Mouse (Mus musculus): ENCODE results near the gene Prdx6. TPM values are rescaled to one million over a fixed set of nuclear protein-coding genes. Genes with fewer than 3 reads are reported as not detected.

Gene Prdx6
- total RNA-seq, 2 experiments from 2014 or later, result 104 to 168 TPM

DNA sequence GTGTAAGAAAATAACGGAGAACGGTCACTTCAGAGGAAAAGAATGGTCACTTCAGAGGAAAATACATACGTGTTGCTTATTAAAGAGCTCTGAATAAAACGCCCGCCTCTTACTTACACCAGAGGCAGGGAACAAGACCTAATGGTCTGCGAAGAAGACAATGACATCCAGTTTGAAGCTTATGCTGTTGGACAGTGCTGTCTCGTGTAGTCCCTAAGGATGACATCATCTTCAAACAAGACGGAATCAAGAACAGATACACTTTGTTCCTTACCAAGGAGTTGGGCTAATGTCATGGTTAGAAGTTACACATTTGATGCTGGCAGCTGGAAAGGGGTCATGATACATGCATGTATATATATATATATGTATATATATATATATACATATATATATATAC lies 12.6 kb upstream of the Prdx6 start:
- intact Hi-C loops (cut with DNase I), result no loop called here
- no peak for TF ChIP-seq CTCF (IDR thresholded peaks at IDR 0.05)
- DNase-seq, result no peak
- Histone ChIP-seq H3K4me3 (no peak overlapping the region), H3K27ac (no peak overlapping the region)

DNA sequence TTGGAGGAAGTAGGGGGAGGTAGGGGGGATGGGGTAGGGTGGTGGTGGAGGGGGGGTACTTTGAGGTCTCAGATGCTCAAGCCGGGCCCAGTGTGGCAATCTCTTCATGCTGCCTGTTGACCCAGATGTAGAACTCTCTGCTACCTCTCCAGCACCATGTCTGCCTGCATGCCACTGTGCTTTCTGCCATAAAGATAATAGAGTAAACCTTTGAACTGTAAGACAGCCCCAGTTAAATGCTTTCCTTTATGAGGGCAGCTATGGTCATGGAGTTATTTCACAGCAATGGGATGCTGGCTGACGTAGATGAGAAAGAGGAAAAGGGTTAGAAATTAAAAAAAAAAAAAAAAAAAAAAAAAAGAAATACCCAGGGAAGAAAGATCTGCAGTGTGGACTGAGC lies 11.5 kb upstream of the Prdx6 start:
- Histone ChIP-seq H3K4me3 (no peak overlapping the region), H3K27ac (no peak overlapping the region)
- intact Hi-C loops (cut with DNase I), result no loop called here
- no peak for DNase-seq
- no peak for TF ChIP-seq CTCF (IDR thresholded peaks at IDR 0.05)

DNA sequence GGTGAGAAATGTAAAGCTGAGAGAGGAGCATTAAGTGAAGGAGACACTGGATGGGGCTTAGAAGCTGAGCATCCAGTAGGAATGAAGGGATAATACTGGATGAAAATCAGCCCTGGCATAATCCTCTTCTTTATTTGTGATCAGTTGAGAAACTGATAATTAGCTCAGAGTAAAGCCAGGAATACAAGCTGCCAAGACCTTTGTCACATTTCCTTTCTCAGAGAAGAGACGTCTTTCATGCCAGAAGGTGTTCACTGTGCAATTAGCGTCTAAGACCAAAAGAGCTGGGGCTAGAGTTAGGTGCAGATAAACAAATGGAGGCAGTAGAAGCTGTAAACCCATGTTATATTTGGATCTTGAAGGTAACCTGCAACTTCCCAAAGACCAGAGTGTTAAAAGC lies 9.7 kb upstream of the Prdx6 start:
- no peak for TF ChIP-seq CTCF (IDR thresholded peaks at IDR 0.05)
- intact Hi-C loops (cut with DNase I), result no loop called here
- DNase-seq, result no peak
- Histone ChIP-seq H3K4me3 (no peak overlapping the region), H3K27ac (no peak overlapping the region)

DNA sequence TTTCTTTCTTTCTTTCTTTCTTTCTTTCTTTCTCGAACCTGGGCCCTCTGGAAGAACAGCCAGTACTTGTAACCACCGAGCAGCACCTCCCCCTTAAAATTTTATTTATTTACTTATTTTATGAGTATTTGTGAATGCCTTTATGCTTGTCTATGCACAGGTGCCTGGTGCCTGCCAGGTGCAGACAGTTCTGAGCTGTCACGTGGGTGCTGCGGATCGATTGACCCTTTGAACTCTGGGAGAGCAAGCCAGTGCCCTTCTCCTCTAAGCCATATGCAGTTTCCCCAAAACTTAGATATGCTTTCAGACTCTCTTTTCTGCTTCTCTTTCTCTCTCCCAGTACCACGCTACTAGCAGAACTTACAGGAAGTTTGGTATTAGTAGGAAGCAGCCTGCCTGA lies 8.1 kb upstream of the Prdx6 start:
- H3K27ac ChIP-seq, result no peak overlapping the region
- intact Hi-C loops (cut with DNase I), result no loop called here

DNA sequence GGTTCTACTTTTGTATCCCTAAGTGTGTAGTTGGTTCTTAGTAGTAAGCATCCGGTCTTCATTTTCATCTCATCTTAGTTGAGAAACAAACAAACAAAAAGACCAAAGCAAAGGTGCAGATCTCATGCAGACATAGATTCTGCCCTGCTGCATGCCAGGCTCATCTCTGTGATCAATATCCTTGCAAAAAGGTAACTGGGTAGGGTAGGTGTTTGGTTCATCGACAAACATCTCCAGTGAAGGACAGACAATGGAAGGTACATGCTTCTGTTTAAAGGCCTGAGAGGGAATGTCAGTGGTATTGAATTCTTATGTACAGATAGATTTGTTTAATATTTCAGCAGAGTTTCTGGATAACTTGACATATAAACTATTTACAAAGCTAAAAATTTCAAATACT lies 7.3 kb upstream of the Prdx6 start:
- intact Hi-C loops (cut with DNase I), result no loop called here
- TF ChIP-seq CTCF (IDR thresholded peaks at IDR 0.05), result no peak
- H3K27ac ChIP-seq, result no peak overlapping the region
- H3K4me3 ChIP-seq, result no peak overlapping the region
- DNase-seq, result no peak

More for the DNA sequence above, 8.1 kb upstream of the Prdx6 start:
- TF ChIP-seq CTCF (IDR thresholded peaks at IDR 0.05), result no peak
- no peak overlapping the region for H3K4me3 ChIP-seq
- DNase-seq, result no peak

DNA sequence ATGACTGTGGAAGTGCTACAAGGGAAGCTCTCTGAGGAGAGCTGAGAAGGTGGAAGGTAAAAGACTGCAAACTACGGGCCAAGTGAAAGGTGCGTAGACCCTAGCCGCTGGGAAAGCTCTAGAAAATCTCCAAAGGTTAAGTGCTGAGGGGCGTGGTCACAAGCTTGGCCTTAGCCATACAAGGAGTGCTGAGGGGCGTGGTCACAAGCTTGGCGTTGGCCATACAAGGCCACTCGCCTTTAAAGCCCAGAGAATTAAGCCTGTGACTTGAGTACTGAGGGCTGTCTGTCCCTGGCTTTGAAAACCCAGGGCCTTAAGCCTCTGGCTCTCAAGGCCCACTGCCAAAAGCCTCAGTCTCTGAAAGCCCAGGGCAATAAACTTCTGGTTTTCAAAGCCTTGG lies 5.9 kb upstream of the Prdx6 start:
- Histone ChIP-seq H3K27ac (no peak overlapping the region), H3K4me3 (no peak overlapping the region)
- intact Hi-C loops (cut with DNase I), result no loop called here
- no peak for TF ChIP-seq CTCF (IDR thresholded peaks at IDR 0.05)
- DNase-seq, result no peak

DNA sequence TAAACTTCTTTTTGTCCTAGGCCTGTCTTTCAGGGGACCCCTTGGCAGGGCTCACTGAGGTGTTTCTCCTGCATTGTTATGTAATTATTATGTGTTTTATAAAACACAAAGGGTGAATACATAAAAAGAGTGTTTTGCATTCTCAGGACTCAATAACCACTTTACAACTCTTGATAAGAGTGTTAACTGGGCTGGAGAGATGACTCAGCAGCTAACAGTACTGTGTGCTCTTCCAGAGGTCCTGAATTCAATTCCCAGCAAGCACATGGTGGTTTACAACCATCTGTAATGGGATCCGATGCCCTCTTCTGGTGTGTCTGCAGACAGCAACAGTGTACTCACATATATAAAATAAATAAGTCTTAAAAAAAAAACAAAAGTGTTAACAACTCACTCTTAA lies 3.3 kb upstream of the Prdx6 start:
- Histone ChIP-seq H3K4me3 (no peak overlapping the region), H3K27ac (no peak overlapping the region)
- no peak for TF ChIP-seq CTCF (IDR thresholded peaks at IDR 0.05)
- intact Hi-C loops (cut with DNase I), result no loop called here
- no peak for DNase-seq

DNA sequence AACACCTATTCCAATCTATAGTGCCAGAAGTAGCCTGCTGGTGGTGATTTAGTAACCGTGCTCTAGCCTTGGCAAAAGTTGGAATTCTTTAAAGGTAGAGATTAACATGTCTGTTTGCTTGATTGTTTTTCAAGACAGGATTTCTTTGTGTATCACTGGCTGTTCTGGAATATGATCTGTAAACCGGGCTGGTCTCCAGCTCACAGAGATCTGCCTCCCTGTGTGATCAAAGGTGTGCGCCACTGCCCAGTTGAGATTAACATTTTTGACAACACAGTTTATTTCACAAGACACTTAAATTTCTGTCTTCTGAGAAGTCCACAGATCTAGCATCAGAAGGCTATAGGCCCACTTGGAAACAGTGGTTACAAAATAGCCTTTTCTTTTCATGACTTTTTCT lies 1.9 kb upstream of the Prdx6 start:
- no peak for TF ChIP-seq CTCF (IDR thresholded peaks at IDR 0.05)
- intact Hi-C loops (cut with DNase I), result loop anchor here (2.0 kb wide), 1 partner anchor 34 kb away; no protein-coding TSS in a partner anchor
- no peak overlapping the region for H3K4me3 ChIP-seq
- no peak for DNase-seq
- H3K27ac ChIP-seq, result no peak overlapping the region

DNA sequence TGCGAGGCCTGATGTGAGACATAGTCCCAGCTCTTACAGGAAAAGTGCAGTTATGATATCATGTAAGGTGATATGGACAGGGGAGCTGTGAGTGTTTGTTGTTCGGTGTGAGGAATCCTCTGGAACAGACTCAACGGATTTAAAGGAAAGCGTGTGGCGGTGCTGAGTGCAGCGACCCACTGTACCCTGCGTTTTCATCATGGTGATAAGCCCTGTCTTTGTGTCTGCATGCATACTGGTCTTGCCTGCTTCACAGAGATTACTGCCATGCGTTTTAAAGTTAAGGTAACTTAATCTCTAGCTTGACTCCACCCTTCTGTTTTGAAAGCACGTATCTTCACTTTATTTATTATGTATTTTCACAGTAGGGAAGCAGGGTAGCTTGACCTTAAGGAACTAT lies 1.3 kb upstream of the Prdx6 start:
- intact Hi-C loops (cut with DNase I), result loop anchor here (2.0 kb wide), 1 partner anchor 34 kb away; no protein-coding TSS in a partner anchor
- Histone ChIP-seq H3K4me3 (no peak overlapping the region), H3K27ac (no peak overlapping the region)
- no peak for TF ChIP-seq CTCF (IDR thresholded peaks at IDR 0.05)
- DNase-seq, result no peak

DNA sequence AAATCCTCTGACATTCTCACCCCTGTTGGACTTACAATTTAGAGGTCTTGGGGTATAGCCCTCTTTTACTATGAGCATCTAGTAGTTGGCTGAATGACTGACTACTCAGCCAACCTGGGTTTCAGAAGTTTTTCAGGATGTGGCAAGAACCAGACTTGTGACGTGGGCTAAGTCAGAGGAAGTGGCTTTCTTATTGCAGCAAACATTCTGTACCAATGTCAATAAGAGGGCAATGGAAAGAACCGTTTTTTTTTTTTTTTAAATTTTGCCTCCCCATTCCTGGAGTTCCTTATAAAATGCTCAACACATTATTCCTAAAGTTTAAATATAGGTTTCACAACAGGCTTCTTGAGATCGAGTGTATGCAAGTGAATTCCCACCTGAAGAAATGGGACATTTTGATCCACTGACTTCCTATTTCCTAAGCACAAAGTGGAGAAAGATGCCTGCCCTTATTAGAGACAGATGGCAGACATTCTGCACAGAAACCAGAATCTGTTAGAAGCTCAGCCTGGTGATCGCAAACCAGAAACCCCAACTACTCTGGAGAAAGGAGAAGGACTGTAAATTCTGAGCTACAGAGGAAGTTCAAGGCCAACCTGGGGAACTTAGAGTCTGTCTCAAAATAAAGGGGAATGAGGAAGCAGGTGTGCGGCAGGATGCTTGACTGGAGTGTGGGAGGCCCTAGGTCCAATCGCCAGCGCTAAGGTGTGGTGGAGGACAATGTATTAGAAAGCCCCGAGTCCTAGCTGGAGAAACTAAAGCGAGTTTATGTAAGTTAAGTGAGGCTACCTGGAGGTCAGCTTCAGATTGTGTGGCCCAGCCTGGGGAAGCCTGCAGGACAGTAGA lies 622 bp upstream of the Prdx6 start:
- intact Hi-C loops (cut with DNase I), result loop anchor here (2.0 kb wide), 1 partner anchor 35 kb away; no protein-coding TSS in a partner anchor
- peak overlapping the region; percentile 94 for H3K4me3 ChIP-seq
- TF ChIP-seq CTCF (IDR thresholded peaks at IDR 0.05), result no peak
- peak overlapping the region; percentile 99 for H3K27ac ChIP-seq
- no peak for DNase-seq

DNA sequence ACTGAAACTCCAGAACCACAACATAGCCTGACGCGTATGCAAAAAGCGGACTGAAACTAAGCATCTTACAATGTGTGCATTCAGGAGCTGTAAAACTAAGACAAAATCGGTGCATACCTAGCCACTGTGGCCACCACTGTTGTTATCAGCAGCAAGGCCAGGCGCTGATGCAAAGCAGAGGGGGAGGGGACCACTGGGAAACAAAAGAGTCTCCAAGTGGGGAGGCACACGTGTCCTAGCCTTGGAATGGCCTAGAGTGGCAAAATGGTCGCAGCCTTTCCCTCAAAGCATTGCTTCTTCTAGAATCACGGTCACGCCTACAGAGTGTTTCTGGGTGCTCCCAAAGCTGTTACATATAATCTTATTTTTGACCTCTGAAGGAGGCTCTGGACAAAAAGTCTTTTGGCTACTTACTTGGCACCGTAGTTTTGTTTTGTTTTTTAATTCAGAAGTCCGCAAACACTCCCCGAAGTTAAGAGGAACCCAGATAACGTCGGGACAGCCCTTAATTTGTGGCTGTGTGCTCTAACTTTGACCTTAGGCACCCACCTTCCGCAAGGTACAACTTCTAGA lies 902 bp downstream of the Prdx6 start:
- peak; percentile 39 for DNase-seq
- TF ChIP-seq CTCF (IDR thresholded peaks at IDR 0.05), result no peak
- Histone ChIP-seq H3K27ac (peak overlapping the region; percentile 99), H3K4me3 (peak overlapping the region; percentile 94)
- intact Hi-C loops (cut with DNase I), result no loop called here

DNA sequence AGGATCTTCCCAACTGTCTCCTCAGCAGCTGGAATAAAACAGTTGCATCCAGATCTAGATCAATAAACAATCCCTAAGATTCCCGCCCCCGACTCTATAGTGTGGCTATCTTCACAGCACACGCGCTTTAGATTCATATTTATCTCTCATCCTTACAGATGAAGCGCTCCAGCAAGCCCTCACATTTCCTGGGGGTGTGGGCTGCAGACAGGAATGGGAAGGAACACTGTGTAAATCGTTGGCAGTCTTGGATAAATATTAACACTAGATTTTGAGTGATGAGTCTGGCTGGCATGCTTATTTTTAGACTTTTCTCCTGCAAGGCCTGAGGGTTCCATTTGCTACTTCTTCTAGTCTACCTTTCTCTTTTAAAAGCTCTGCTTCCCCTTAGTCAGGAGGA lies 1.6 kb downstream of the Prdx6 start:
- intact Hi-C loops (cut with DNase I), result no loop called here
- Histone ChIP-seq H3K4me3 (peak overlapping the region; percentile 94), H3K27ac (peak overlapping the region; percentile 99)
- TF ChIP-seq CTCF (IDR thresholded peaks at IDR 0.05), result no peak
- no peak for DNase-seq

DNA sequence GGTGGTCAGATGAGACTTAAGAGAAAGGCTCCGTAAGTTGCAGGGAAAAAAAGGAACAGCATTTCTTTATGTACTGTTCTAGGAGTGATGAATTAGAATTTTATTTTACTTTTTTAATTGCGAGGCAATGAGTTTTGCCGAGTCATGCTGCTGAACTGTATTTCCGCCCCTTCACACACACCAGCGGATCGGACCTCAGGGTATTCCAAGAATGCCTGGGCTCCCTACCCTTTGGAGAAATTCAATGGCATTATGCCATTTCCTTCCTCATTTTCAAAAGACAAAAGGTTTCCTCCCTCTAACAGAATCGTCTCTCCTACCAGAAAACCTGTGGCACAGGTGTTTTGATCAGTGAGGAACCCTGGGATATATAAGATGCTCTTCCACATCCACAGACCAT lies 2.3 kb downstream of the Prdx6 start:
- no peak for TF ChIP-seq CTCF (IDR thresholded peaks at IDR 0.05)
- peak overlapping the region; percentile 99 for H3K27ac ChIP-seq
- no peak for DNase-seq
- intact Hi-C loops (cut with DNase I), result no loop called here
- peak overlapping the region; percentile 94 for H3K4me3 ChIP-seq
